Mouse (Mus musculus) liver, embryonic 14.5 days (tissue): ENCODE results near the gene Chd2. TPM values are rescaled to one million over a fixed set of nuclear protein-coding genes. Genes with fewer than 3 reads are reported as not detected.

Source experiments
- ATAC-seq: fragments of 200-750 bp; cut with Nextera tagmentation; 2 replicates; pipeline ENCODE4 v1.8.0; 2017; ENCODE audit warnings: moderate number of reproducible peaks, mild to moderate bottlenecking, moderate library complexity; ENCODE audit not compliant: insufficient read depth
- DNase-seq, 3 experiments: peaks; one replicate each; pipeline ENCODE4 v3.0.0-alpha.2; 2012 to 2013; ENCODE audit warnings: low read depth in 3 of 3, low spot score in 3 of 3
- H3K27ac ChIP-seq: fragments of 300-500 bp; sonication (generic); 2 replicates; pipeline ENCODE4 v1.5.1; 2014; ENCODE audit warnings: moderate library complexity, mild to moderate bottlenecking, control low read depth, inconsistent platforms
- H3K27me3 ChIP-seq: fragments of 300-500 bp; sonication (generic); 2 replicates; pipeline ENCODE4 v1.6.1; 2014; ENCODE audit warnings: mild to moderate bottlenecking, low read length, moderate library complexity; ENCODE audit not compliant: control insufficient read depth, insufficient read depth
- H3K36me3 ChIP-seq: fragments of 300-500 bp; sonication (generic); replicated peaks from 2 replicates; pipeline ENCODE4 v1.6.1; 2014; ENCODE audit warnings: low read depth; ENCODE audit not compliant: control insufficient read depth, insufficient read depth
- H3K4me1 ChIP-seq, 2 experiments: fragments of 200-500 bp in 1 of 2; fragments of 300-500 bp in 1 of 2; sonication (generic) in 1 of 2; replicated peaks; 2 replicates each; pipeline ENCODE4 v1.6.1; 2012 to 2014; ENCODE audit warnings: antibody characterized with exemption in 1 of 2, inconsistent platforms in 1 of 2, low read length in 1 of 2; ENCODE audit not compliant: control insufficient read depth in 2 of 2, insufficient read depth in 2 of 2
- H3K4me2 ChIP-seq: fragments of 300-500 bp; sonication (generic); 2 replicates; pipeline ENCODE4 v1.6.1; 2014; ENCODE audit warnings: low read depth, mild to moderate bottlenecking, control low read depth, moderate library complexity
- H3K4me3 ChIP-seq, 2 experiments: fragments of 200-500 bp in 1 of 2; fragments of 300-500 bp in 1 of 2; sonication (generic) in 1 of 2; 2 replicates each; pipeline ENCODE4 v1.5.1; 2012 to 2014; ENCODE audit warnings: low read depth in 2 of 2, low read length in 2 of 2, mild to moderate bottlenecking in 2 of 2, control low read depth in 1 of 2, inconsistent platforms in 1 of 2, moderate library complexity in 1 of 2; ENCODE audit not compliant: insufficient read depth in 1 of 2
- H3K9ac ChIP-seq: fragments of 300-500 bp; sonication (generic); replicated peaks from 2 replicates; pipeline ENCODE4 v1.6.1; 2014; ENCODE audit warnings: mild to moderate bottlenecking, control low read depth, moderate library complexity
- H3K9me3 ChIP-seq: fragments of 300-500 bp; sonication (generic); 2 replicates; pipeline ENCODE4 v1.6.1; 2016; ENCODE audit warnings: low read length, mixed read lengths; ENCODE audit not compliant: control insufficient read depth
- CTCF ChIP-seq: IDR thresholded peaks from 2 replicates; pipeline ENCODE4 v1.5.1; 2016; ENCODE audit warnings: antibody characterized with exemption, low read depth, control low read depth
- EP300 ChIP-seq: IDR thresholded peaks from 2 replicates; pipeline ENCODE4 v1.6.1; 2016; ENCODE audit warnings: antibody characterized with exemption, low read depth
- WGBS: fragments of 180-500 bp; shearing (Covaris S2); extraction: QIAGEN DNeasy Blood & Tissue Kit; methylation state at CpG from one replicate; pipeline ENCODE4 v1.1.7; 2014; ENCODE audit not compliant: insufficient replicate concordance; 5-methylcytosine and 5-hydroxymethylcytosine counted together
- polyA plus RNA-seq, 2 experiments: library from polyadenylated mRNA; depleted of rRNA in 1 of 2; stranded (reverse) in 1 of 2; unstranded in 1 of 2; fragments of >200 nt; fragmentation: Nextera tagmentation in 1 of 2; extraction: Ambion mirVana in 1 of 2; gene quantifications; 2 replicates each; pipeline versions ENCODE4 v1.2.1 to v1.2.3; 2012 to 2014

The Chd2 gene
- polyA plus RNA-seq, 2 experiments, result 12.0 to 14.8 TPM

- Histone ChIP-seq H3K4me2 (peak overlapping the region; percentile 42), H3K4me1 (peaks cover 10 to 14% of the 10 kb centered on the region in 2 experiments), H3K9ac (no peak overlapping the region), H3K36me3 (peaks cover 29% of the 10 kb centered on the region), H3K27me3 (no peaks in the 10 kb centered on the region), H3K9me3 (no peaks in the 10 kb centered on the region), H3K4me3 (no peak overlapping the region; a peak in 1 of 4 replicates), H3K27ac (peak overlapping the region; percentile 47)
- TF ChIP-seq EP300 (no peak), CTCF (no peak)
- DNase-seq, result no peak
- 56% methylated on average over 7 of the region's 7 CpGs for WGBS
- peak; percentile 80; the same call in 1 of the 2 replicates for ATAC-seq
Observed at GRCm38 (mm10) chr7:73552054-73552750, 10.6 kb upstream of the Chd2 start.

- Histone ChIP-seq H3K4me2 (no peak overlapping the region), H3K4me1 (peaks cover 10 to 21% of the 10 kb centered on the region in 2 experiments), H3K27ac (no peak overlapping the region), H3K36me3 (peaks cover 29% of the 10 kb centered on the region), H3K4me3 (no peak overlapping the region), H3K9me3 (no peaks in the 10 kb centered on the region), H3K9ac (no peak overlapping the region), H3K27me3 (no peaks in the 10 kb centered on the region)
- DNase-seq, result no peak
- TF ChIP-seq EP300 (no peak), CTCF (no peak)
- ATAC-seq, result no peak
Observed at GRCm38 (mm10) chr7:73551370-73551769, 9.7 kb upstream of the Chd2 start.

GRCm38 (mm10) chr7:73548051-73548450 lies 6.4 kb upstream of the Chd2 start:
- H3K27me3 ChIP-seq, result no peaks in the 10 kb centered on the region
- no peak overlapping the region for H3K9ac ChIP-seq
- H3K9me3 ChIP-seq, result no peaks in the 10 kb centered on the region
- DNase-seq (no peak), ATAC-seq (no peak)
- TF ChIP-seq CTCF (no peak), EP300 (no peak)
- peak overlapping the region; percentile 14 for H3K4me2 ChIP-seq
- 49% methylated on average over 2 of the region's 2 CpGs for WGBS
- H3K4me3 ChIP-seq, result no peak overlapping the region
- H3K36me3 ChIP-seq, result peaks cover 41% of the 10 kb centered on the region
- H3K27ac ChIP-seq, result no peak overlapping the region
- H3K4me1 ChIP-seq, result peaks cover 14 to 24% of the 10 kb centered on the region in 2 experiments

- Histone ChIP-seq H3K36me3 (peaks cover 39% of the 10 kb centered on the region), H3K4me1 (peaks cover 8 to 18% of the 10 kb centered on the region in 2 experiments), H3K9ac (no peak overlapping the region), H3K4me3 (no peak overlapping the region), H3K4me2 (0 out of 2 replicates have a peak overlapping the region, but pooled peaks have one; percentile 6), H3K9me3 (no peaks in the 10 kb centered on the region), H3K27ac (no peak overlapping the region), H3K27me3 (no peaks in the 10 kb centered on the region)
- ATAC-seq (peak; percentile 74), DNase-seq (no peak)
- 17% methylated on average over 10 of the region's 10 CpGs for WGBS
- TF ChIP-seq CTCF (no peak), EP300 (no peak)
Observed at GRCm38 (mm10) chr7:73546561-73547510, 5.2 kb upstream of the Chd2 start.

GRCm38 (mm10) chr7:73545004-73545403 lies 3.4 kb upstream of the Chd2 start:
- Histone ChIP-seq H3K36me3 (peaks cover 28% of the 10 kb centered on the region), H3K9me3 (no peaks in the 10 kb centered on the region), H3K27me3 (no peaks in the 10 kb centered on the region), H3K4me2 (no peak overlapping the region), H3K9ac (no peak overlapping the region), H3K4me3 (no peak overlapping the region), H3K4me1 (peaks cover 10 to 21% of the 10 kb centered on the region in 2 experiments), H3K27ac (no peak overlapping the region)
- DNase-seq (no peak), ATAC-seq (no peak)
- TF ChIP-seq EP300 (no peak), CTCF (no peak)
- 60% methylated on average over 4 of the region's 4 CpGs for WGBS
